Mouse (Mus musculus): ENCODE data around the gene Zfp639. TPM values are rescaled to one million over a fixed set of nuclear protein-coding genes. Genes with fewer than 3 reads are reported as not detected.

The Zfp639 gene
- polyA plus RNA-seq, 1 experiment from 2014 or later: 38.5 TPM

DNA sequence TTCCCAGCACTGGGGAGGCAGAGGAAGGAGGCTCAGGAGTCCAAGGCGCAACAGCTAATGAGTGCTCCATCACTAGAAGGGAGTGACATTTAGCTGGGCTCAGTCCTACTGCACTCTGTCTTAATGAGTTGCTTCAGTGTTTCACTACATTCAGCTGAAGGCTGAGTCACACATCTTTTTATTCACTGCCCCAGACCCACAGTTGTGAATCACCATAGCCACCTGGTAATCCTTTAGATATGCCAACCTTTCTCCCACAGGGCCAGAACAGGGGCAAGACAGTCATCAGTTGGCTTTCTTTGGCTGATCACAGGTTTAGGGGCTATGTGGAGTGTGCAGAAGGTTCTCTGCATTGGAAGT, 13.4 kb upstream of the Zfp639 start:
- no peaks in the 10 kb centered on the region for H3K36me3 ChIP-seq (ENCODE audit: control insufficient read depth, insufficient read depth, low read length)
- ATAC-seq: no peak
- H3K4me2 ChIP-seq (ENCODE audit: low read length): no peak overlapping the region
- no peak overlapping the region for H3K4me3 ChIP-seq (ENCODE audit: low read length)
- 86% methylated on average over 1 of the region's 1 CpGs for WGBS
- no peak overlapping the region for H3K27ac ChIP-seq (ENCODE audit: low read depth, low read length)
- H3K27me3 ChIP-seq (replicated peaks; ENCODE audit: control insufficient read depth, insufficient read depth, low read length): no peaks in the 10 kb centered on the region
- no peak overlapping the region for H3K9ac ChIP-seq (ENCODE audit: low read depth, low read length)
- no peaks in the 10 kb centered on the region for H3K4me1 ChIP-seq (ENCODE audit: control insufficient read depth, insufficient read depth, low read depth, low read length)
- H3K9me3 ChIP-seq (ENCODE audit: control insufficient read depth, low read length): no peaks in the 10 kb centered on the region

DNA sequence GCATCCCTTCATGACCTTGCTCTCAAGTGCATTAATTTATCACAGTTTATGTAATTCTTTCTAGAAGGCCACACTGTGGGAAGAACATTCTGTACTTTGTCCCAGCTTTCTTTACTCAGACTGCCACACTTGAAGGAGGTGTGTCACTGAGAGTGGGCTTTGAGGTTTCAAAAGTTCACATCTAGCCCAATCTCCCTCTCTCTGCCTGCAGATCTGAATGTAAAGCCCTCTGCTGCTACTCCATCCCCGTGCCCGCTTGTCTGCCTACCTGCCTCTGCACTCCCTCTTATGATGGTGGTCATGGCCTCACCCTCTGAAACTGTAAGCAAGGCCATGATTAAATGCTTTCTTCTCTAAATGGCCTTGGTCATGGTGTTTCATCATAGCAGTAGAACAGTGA, 9.7 kb upstream of the Zfp639 start:
- no peak for ATAC-seq
- Histone ChIP-seq H3K27me3 (replicated peaks; ENCODE audit: control insufficient read depth, insufficient read depth, low read length) (no peaks in the 10 kb centered on the region), H3K4me2 (ENCODE audit: low read length) (no peak overlapping the region), H3K4me3 (ENCODE audit: low read length) (no peak overlapping the region), H3K9me3 (ENCODE audit: control insufficient read depth, low read length) (no peaks in the 10 kb centered on the region), H3K9ac (ENCODE audit: low read depth, low read length) (no peak overlapping the region), H3K27ac (ENCODE audit: low read depth, low read length) (no peak overlapping the region), H3K4me1 (ENCODE audit: control insufficient read depth, insufficient read depth, low read depth, low read length) (no peaks in the 10 kb centered on the region), H3K36me3 (ENCODE audit: control insufficient read depth, insufficient read depth, low read length) (no peaks in the 10 kb centered on the region)
- 90% methylated on average over 2 of the region's 2 CpGs for whole genome bisulfite sequencing

- ATAC-seq: no peak
- no peak overlapping the region for H3K9ac ChIP-seq (ENCODE audit: low read depth, low read length)
- WGBS: 77% methylated on average over 3 of the region's 3 CpGs
Measured at GRCm38 (mm10) chr3:32505841-32506240, 4.2 kb upstream of the Zfp639 start.

DNA sequence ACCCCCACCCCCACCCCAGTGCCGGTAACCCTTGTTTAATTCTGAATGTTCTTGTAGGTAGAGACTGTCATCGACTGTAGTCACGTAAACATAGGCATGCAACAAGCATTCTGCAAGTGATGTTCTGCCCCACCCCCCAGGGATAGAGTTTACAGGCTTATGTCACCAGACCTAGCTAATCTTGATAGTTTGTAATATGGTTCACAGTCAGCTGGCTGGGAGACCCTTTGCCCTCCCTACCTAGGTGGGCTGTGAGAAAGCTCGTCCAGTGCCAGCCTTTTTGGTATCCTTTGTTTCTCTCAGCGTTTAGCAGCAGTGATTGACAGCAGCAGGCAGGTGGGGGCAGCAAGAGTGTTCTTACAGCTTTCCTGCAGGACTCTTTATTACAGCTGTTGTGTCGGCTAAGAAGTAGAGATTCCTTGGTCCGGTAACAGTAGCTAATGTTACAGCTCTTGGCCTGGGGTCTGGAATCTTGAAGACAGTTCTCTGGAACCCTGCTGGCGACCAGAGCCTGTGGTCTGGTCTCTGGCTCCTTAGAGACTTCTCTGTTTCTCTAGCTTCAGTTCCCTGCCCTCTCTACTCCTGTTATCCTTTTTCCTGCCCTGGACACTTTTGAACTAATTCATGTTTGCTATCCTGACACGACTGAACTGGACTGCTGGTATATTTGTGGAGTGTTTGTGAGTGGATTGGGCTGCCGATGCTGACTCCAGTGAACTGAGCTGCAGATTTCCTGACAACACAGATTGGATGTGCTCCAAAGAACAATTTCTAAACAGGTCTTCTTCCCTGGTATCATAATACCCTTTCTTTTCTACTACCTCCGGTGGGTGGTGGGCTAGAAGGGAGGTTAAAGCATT, 3.5 kb upstream of the Zfp639 start:
- Histone ChIP-seq H3K4me3 (ENCODE audit: low read length) (no peak overlapping the region), H3K27me3 (replicated peaks; ENCODE audit: control insufficient read depth, insufficient read depth, low read length) (no peaks in the 10 kb centered on the region), H3K36me3 (ENCODE audit: control insufficient read depth, insufficient read depth, low read length) (no peaks in the 10 kb centered on the region), H3K9ac (ENCODE audit: low read depth, low read length) (no peak overlapping the region), H3K4me2 (ENCODE audit: low read length) (no peak overlapping the region), H3K4me1 (ENCODE audit: control insufficient read depth, insufficient read depth, low read depth, low read length) (peaks cover 4% of the 10 kb centered on the region), H3K9me3 (ENCODE audit: control insufficient read depth, low read length) (no peaks in the 10 kb centered on the region), H3K27ac (ENCODE audit: low read depth, low read length) (no peak overlapping the region)
- WGBS: 65% methylated on average over 11 of the region's 11 CpGs
- no peak for ATAC-seq

More at GRCm38 (mm10) chr3:32505841-32506240, 4.2 kb upstream of the Zfp639 start:
- Histone ChIP-seq H3K4me1 (ENCODE audit: control insufficient read depth, insufficient read depth, low read depth, low read length) (no peaks in the 10 kb centered on the region), H3K36me3 (ENCODE audit: control insufficient read depth, insufficient read depth, low read length) (no peaks in the 10 kb centered on the region), H3K4me2 (ENCODE audit: low read length) (no peak overlapping the region), H3K9me3 (ENCODE audit: control insufficient read depth, low read length) (no peaks in the 10 kb centered on the region), H3K27ac (ENCODE audit: low read depth, low read length) (no peak overlapping the region), H3K27me3 (replicated peaks; ENCODE audit: control insufficient read depth, insufficient read depth, low read length) (no peaks in the 10 kb centered on the region), H3K4me3 (ENCODE audit: low read length) (no peak overlapping the region)

DNA sequence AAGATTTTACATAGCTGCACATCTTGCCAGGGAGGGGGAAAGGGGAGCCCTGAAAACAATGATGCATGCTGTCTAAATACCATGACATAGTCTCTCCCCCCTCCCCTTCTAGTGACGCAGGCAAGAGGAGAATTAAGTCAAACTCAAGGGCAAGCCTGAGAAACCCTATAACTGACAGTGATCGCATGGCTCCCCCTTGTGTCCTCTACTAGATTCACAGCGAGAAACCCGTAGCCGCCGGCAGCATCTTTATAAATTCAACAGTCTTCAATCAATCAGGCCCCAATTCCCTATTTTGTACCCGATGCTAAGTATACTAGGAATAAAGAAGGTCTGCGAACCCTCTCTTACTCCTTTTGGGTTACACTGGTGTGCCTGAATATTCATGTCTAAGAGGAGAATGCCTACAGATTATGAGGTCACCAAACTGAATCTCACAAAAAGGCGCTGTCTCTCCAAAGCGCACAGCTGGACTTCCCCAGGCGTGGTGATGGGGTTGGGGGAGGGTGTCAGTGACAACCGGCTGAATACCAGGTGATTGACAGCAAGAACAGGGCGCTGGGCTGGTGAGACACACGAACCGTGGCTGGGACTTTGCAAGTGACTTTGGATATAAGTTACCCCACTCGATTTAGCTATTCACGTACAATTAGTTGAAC, 1.3 kb upstream of the Zfp639 start:
- ATAC-seq: peak; percentile 28
- H3K9me3 ChIP-seq (ENCODE audit: control insufficient read depth, low read length): no peaks in the 10 kb centered on the region
- peak overlapping the region; percentile 54 for H3K9ac ChIP-seq (ENCODE audit: low read depth, low read length)
- peak overlapping the region; percentile 81 for H3K4me2 ChIP-seq (ENCODE audit: low read length)
- no peaks in the 10 kb centered on the region for H3K36me3 ChIP-seq (ENCODE audit: control insufficient read depth, insufficient read depth, low read length)
- H3K4me3 ChIP-seq (ENCODE audit: low read length): peak overlapping the region; percentile 26
- no peaks in the 10 kb centered on the region for H3K27me3 ChIP-seq (replicated peaks; ENCODE audit: control insufficient read depth, insufficient read depth, low read length)
- H3K4me1 ChIP-seq (ENCODE audit: control insufficient read depth, insufficient read depth, low read depth, low read length): peaks cover 20% of the 10 kb centered on the region
- no peak overlapping the region for H3K27ac ChIP-seq (ENCODE audit: low read depth, low read length)
- 1% methylated on average over 17 of the region's 17 CpGs for WGBS

DNA sequence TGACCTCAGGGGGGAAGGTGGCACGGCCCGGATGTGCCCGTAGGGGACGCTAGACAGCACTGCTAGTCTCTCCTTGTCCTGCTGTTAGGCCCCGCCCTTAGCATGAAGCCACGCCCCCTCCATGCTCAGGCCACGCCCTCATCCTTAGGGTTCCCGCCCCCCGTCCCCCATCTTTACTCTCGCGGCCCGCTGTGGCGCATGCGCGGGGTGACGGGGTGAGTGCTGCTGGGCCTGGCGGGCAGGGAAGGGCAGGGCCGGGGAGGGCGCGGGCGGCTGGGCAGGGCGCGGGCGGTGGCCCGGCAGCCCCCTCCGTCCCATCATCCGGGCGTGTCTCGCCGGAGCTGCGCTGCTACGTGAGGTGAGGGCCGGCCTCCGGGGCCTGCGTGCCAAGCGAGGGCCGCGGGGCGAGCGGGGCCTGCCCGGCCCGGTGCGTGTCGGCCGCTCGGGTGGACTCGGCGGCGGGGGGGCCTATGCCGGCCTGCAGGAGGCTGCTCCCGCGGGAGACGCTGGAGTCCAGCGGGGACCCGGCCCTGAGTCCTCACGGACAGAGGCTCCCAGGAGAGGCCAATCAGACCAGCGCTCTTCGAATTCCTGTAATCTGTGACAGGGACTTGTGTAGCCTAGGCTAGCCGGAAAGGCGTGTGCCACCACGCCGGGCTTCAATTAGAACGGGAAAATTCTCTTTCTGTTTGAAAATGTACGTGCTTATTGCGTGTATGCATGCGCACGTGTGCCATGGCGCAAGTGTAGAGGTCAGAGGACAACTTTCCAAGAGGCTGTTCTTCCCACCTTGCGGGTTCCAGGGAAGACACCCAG, 524 bp downstream of the Zfp639 start:
- peak overlapping the region; percentile 93 for H3K4me3 ChIP-seq (ENCODE audit: low read length)
- H3K4me1 ChIP-seq (ENCODE audit: control insufficient read depth, insufficient read depth, low read depth, low read length): peaks cover 20% of the 10 kb centered on the region
- H3K27ac ChIP-seq (ENCODE audit: low read depth, low read length): peak overlapping the region; percentile 82
- H3K27me3 ChIP-seq (replicated peaks; ENCODE audit: control insufficient read depth, insufficient read depth, low read length): no peaks in the 10 kb centered on the region
- ATAC-seq: peak; percentile 92
- peak overlapping the region; percentile 81 for H3K4me2 ChIP-seq (ENCODE audit: low read length)
- WGBS: 1% methylated on average over 65 of the region's 69 CpGs
- H3K9ac ChIP-seq (ENCODE audit: low read depth, low read length): peak overlapping the region; percentile 98
- H3K9me3 ChIP-seq (ENCODE audit: control insufficient read depth, low read length): no peaks in the 10 kb centered on the region
- H3K36me3 ChIP-seq (ENCODE audit: control insufficient read depth, insufficient read depth, low read length): peaks cover under 1% of the 10 kb centered on the region; the same call in 1 of the 2 replicates

DNA sequence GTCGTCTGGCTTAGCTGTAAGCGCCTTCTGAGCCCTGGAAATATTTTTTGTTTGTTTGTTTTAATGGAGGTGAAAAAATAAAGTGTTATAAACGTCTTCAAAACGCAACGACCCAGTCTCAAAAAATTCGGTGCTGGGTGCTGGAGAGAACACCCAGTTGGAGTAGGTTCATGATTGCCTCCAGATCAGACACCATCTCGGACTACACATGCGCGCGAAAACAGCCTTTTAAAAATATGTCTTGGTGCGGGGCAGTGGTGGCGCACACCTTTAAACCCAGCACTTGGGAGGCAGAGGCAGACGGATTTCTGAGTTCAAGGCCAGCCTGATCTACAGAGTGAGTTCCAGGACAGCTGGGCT, 1.1 kb downstream of the Zfp639 start:
- Histone ChIP-seq H3K4me1 (ENCODE audit: control insufficient read depth, insufficient read depth, low read depth, low read length) (peaks cover 20% of the 10 kb centered on the region), H3K9me3 (ENCODE audit: control insufficient read depth, low read length) (no peaks in the 10 kb centered on the region), H3K4me3 (ENCODE audit: low read length) (peak overlapping the region; percentile 93), H3K9ac (ENCODE audit: low read depth, low read length) (peak overlapping the region; percentile 98), H3K27ac (ENCODE audit: low read depth, low read length) (peak overlapping the region; percentile 82), H3K36me3 (ENCODE audit: control insufficient read depth, insufficient read depth, low read length) (peaks cover 4% of the 10 kb centered on the region; the same call in 1 of the 2 replicates), H3K27me3 (replicated peaks; ENCODE audit: control insufficient read depth, insufficient read depth, low read length) (no peaks in the 10 kb centered on the region), H3K4me2 (ENCODE audit: low read length) (peak overlapping the region; percentile 81)
- ATAC-seq: no peak
- 3% methylated on average over 13 of the region's 13 CpGs for WGBS

GRCm38 (mm10) chr3:32512686-32513284, 2.7 kb downstream of the Zfp639 start:
- Histone ChIP-seq H3K9ac (ENCODE audit: low read depth, low read length) (no peak overlapping the region), H3K9me3 (ENCODE audit: control insufficient read depth, low read length) (no peaks in the 10 kb centered on the region), H3K27me3 (replicated peaks; ENCODE audit: control insufficient read depth, insufficient read depth, low read length) (no peaks in the 10 kb centered on the region), H3K36me3 (ENCODE audit: control insufficient read depth, insufficient read depth, low read length) (peaks cover 9% of the 10 kb centered on the region; the same call in 1 of the 2 replicates), H3K4me3 (ENCODE audit: low read length) (no peak overlapping the region), H3K4me2 (ENCODE audit: low read length) (no peak overlapping the region), H3K27ac (ENCODE audit: low read depth, low read length) (no peak overlapping the region), H3K4me1 (ENCODE audit: control insufficient read depth, insufficient read depth, low read depth, low read length) (peaks cover 20% of the 10 kb centered on the region)
- no peak for ATAC-seq
- WGBS: 91% methylated on average over 7 of the region's 7 CpGs

Data from hindbrain, embryonic 16.5 days (tissue).